Mouse (Mus musculus) cerebellum, adult (tissue): ENCODE measurements around the gene Sec11a.

ENCODE experiments used
- ATAC-seq: cut with Nextera tagmentation; 2 replicates; pipeline ENCODE4 v1.9.2; 2017; ENCODE audit warnings: mild to moderate bottlenecking, moderate library complexity, mixed read lengths; ENCODE audit not compliant: insufficient number of reproducible peaks, low FRiP score, low TSS enrichment

Sec11a gene

GRCm38 (mm10) chr7:80901541-80902274, 45.9 kb downstream of the Sec11a start:
- ATAC-seq, result no peak

GRCm38 (mm10) chr7:80900944-80901501, 46.6 kb downstream of the Sec11a start, which contains the start of gene Wdr73:
TSS of gene Wdr73 (minus strand) at chr7:80901269.
- peak; percentile 79 for ATAC-seq

GRCm38 (mm10) chr7:80897721-80898120, 49.9 kb downstream of the Sec11a start:
- no peak for ATAC-seq

GRCm38 (mm10) chr7:80897134-80897533, 50.4 kb downstream of the Sec11a start:
- ATAC-seq, result no peak

GRCm38 (mm10) chr7:80894815-80895519, 52.6 kb downstream of the Sec11a start:
- ATAC-seq, result no peak

GRCm38 (mm10) chr7:80894196-80894595, 53.4 kb downstream of the Sec11a start:
- no peak for ATAC-seq

GRCm38 (mm10) chr7:80893753-80894129, 53.8 kb downstream of the Sec11a start:
- 0 out of 2 replicates have a peak, but pooled peaks have one; percentile 5 for ATAC-seq

GRCm38 (mm10) chr7:80893086-80893752, 54.4 kb downstream of the Sec11a start:
- peak; percentile 73 for ATAC-seq

GRCm38 (mm10) chr7:80889841-80890241, 57.7 kb downstream of the Sec11a start:
- ATAC-seq, result no peak

GRCm38 (mm10) chr7:80889021-80889511, 58.5 kb downstream of the Sec11a start:
- ATAC-seq, result no peak

GRCm38 (mm10) chr7:80888595-80888994, 59.0 kb downstream of the Sec11a start:
- ATAC-seq, result no peak

GRCm38 (mm10) chr7:80885666-80886065, 61.9 kb downstream of the Sec11a start:
- no peak for ATAC-seq

- ATAC-seq, result peak; percentile 97
Observed at GRCm38 (mm10) chr7:80882830-80883505, 64.6 kb downstream of the Sec11a start.

- no peak for ATAC-seq
Observed at GRCm38 (mm10) chr7:80875727-80876126, 71.9 kb downstream of the Sec11a start.

GRCm38 (mm10) chr7:80873631-80874030, 73.9 kb downstream of the Sec11a start:
- ATAC-seq, result no peak

GRCm38 (mm10) chr7:80873038-80873437, 74.5 kb downstream of the Sec11a start:
- ATAC-seq, result no peak

- no peak for ATAC-seq
Observed at GRCm38 (mm10) chr7:80868686-80869085, 78.9 kb downstream of the Sec11a start.

GRCm38 (mm10) chr7:80866514-80867147, 80.9 kb downstream of the Sec11a start:
- ATAC-seq, result no peak

- ATAC-seq, result no peak
Observed at GRCm38 (mm10) chr7:80865521-80865920, 82.1 kb downstream of the Sec11a start.

- ATAC-seq, result no peak
Observed at GRCm38 (mm10) chr7:80864831-80865230, 82.7 kb downstream of the Sec11a start.
